Mouse (Mus musculus) limb, embryonic 13.5 days (tissue): ENCODE data around the gene Ehd1. TPM values are rescaled to one million over a fixed set of nuclear protein-coding genes. Genes with fewer than 3 reads are reported as not detected.

Experiments
- ATAC-seq: fragments of 200-750 bp; cut with Nextera tagmentation; 2 replicates; pipeline ENCODE4 v1.8.0; 2017; ENCODE audit warnings: low read depth, moderate number of reproducible peaks, moderate TSS enrichment; ENCODE audit not compliant: low FRiP score
- H3K27ac ChIP-seq: fragments of 300-500 bp; sonication (generic); 2 replicates; pipeline ENCODE4 v1.5.1; 2015; ENCODE audit warnings: inconsistent platforms, mild to moderate bottlenecking, moderate library complexity
- H3K27me3 ChIP-seq: fragments of 300-500 bp; sonication (generic); 2 replicates; pipeline ENCODE4 v1.6.1; 2015; ENCODE audit warnings: mild to moderate bottlenecking, inconsistent platforms
- H3K36me3 ChIP-seq: fragments of 300-500 bp; sonication (generic); 2 replicates; pipeline ENCODE4 v1.6.1; 2015; ENCODE audit warnings: inconsistent platforms, mild to moderate bottlenecking, moderate library complexity
- H3K4me1 ChIP-seq: fragments of 300-500 bp; sonication (generic); 2 replicates; pipeline ENCODE4 v1.6.1; 2015; ENCODE audit warnings: inconsistent platforms
- H3K4me2 ChIP-seq: fragments of 300-500 bp; sonication (generic); replicated peaks from 2 replicates; pipeline ENCODE4 v1.6.1; 2015; ENCODE audit warnings: inconsistent platforms, mild to moderate bottlenecking, moderate library complexity
- H3K4me3 ChIP-seq: fragments of 300-500 bp; sonication (generic); 2 replicates; pipeline ENCODE4 v1.5.1; 2015; ENCODE audit warnings: moderate library complexity, mild to moderate bottlenecking, inconsistent platforms
- H3K9ac ChIP-seq: fragments of 300-500 bp; sonication (generic); 2 replicates; pipeline ENCODE4 v1.6.1; 2015; ENCODE audit warnings: mild to moderate bottlenecking, inconsistent platforms
- H3K9me3 ChIP-seq: fragments of 300-500 bp; sonication (generic); 2 replicates; pipeline ENCODE4 v1.6.1; 2016; ENCODE audit warnings: inconsistent platforms
- WGBS: fragments of 180-500 bp; shearing (Covaris S2); methylation state at CpG from one replicate; pipeline ENCODE4 v1.1.7; 2015; 5-methylcytosine and 5-hydroxymethylcytosine counted together
- polyA plus RNA-seq: library from polyadenylated mRNA; unstranded; fragments of >200 nt; fragmentation: Nextera tagmentation; extraction: Ambion mirVana; gene quantifications from 2 replicates; pipeline ENCODE4 v1.2.1, GENCODE M21; 2015

Gene Ehd1
- polyA plus RNA-seq, 1 experiment from 2014 or later: 82.9 TPM

- Histone ChIP-seq H3K27ac (no peak overlapping the region), H3K27me3 (peaks cover 8% of the 10 kb centered on the region; the same call in 1 of the 2 replicates), H3K9me3 (no peaks in the 10 kb centered on the region), H3K36me3 (no peaks in the 10 kb centered on the region), H3K4me2 (no peak overlapping the region), H3K9ac (no peak overlapping the region), H3K4me1 (peaks cover 23% of the 10 kb centered on the region), H3K4me3 (no peak overlapping the region)
- 76% methylated on average over 4 of the region's 4 CpGs for WGBS
- ATAC-seq: no peak
Measured at GRCm38 (mm10) chr19:6272738-6273137, 3.8 kb upstream of the Ehd1 start.

- ATAC-seq: no peak
- 66% methylated on average over 4 of the region's 4 CpGs for WGBS
- H3K4me2 ChIP-seq: no peak overlapping the region
- no peak overlapping the region for H3K9ac ChIP-seq
- no peak overlapping the region for H3K4me3 ChIP-seq
- peaks cover 8% of the 10 kb centered on the region; the same call in 1 of the 2 replicates for H3K27me3 ChIP-seq
- peaks cover 26% of the 10 kb centered on the region for H3K4me1 ChIP-seq
- H3K27ac ChIP-seq: no peak overlapping the region
- H3K36me3 ChIP-seq: no peaks in the 10 kb centered on the region
- H3K9me3 ChIP-seq: no peaks in the 10 kb centered on the region
Measured at GRCm38 (mm10) chr19:6273592-6273991, 2.9 kb upstream of the Ehd1 start.

- Histone ChIP-seq H3K9me3 (no peaks in the 10 kb centered on the region), H3K9ac (no peak overlapping the region), H3K27me3 (peaks cover 8% of the 10 kb centered on the region; the same call in 1 of the 2 replicates), H3K36me3 (no peaks in the 10 kb centered on the region), H3K27ac (no peak overlapping the region), H3K4me2 (no peak overlapping the region), H3K4me3 (no peak overlapping the region), H3K4me1 (peaks cover 31% of the 10 kb centered on the region)
- no peak for ATAC-seq
- 86% methylated on average over 13 of the region's 13 CpGs for WGBS
Measured at GRCm38 (mm10) chr19:6273998-6274608, 2.4 kb upstream of the Ehd1 start.

GRCm38 (mm10) chr19:6275740-6276389 is 660 bp upstream of the Ehd1 start:
- 7% methylated on average over 15 of the region's 15 CpGs for WGBS
- H3K4me2 ChIP-seq: peak overlapping the region; percentile 88
- peaks cover 18% of the 10 kb centered on the region for H3K36me3 ChIP-seq
- peak overlapping the region; percentile 87 for H3K4me3 ChIP-seq
- H3K4me1 ChIP-seq: peaks cover 41% of the 10 kb centered on the region
- H3K9ac ChIP-seq: peak overlapping the region; percentile 70
- ATAC-seq: no peak
- no peaks in the 10 kb centered on the region for H3K27me3 ChIP-seq
- H3K27ac ChIP-seq: peak overlapping the region; percentile 72; the same call in 1 of the 2 replicates
- no peaks in the 10 kb centered on the region for H3K9me3 ChIP-seq

- H3K36me3 ChIP-seq: peaks cover 37% of the 10 kb centered on the region
- H3K9me3 ChIP-seq: no peaks in the 10 kb centered on the region
- 4% methylated on average over 10 of the region's 10 CpGs for WGBS
- peaks cover 38% of the 10 kb centered on the region for H3K4me1 ChIP-seq
- H3K27ac ChIP-seq: peak overlapping the region; percentile 72
- H3K27me3 ChIP-seq: no peaks in the 10 kb centered on the region
- peak overlapping the region; percentile 87 for H3K4me3 ChIP-seq
- peak overlapping the region; percentile 89 for H3K9ac ChIP-seq
- ATAC-seq: peak; percentile 8; the same call in 1 of the 2 replicates
- peak overlapping the region; percentile 88 for H3K4me2 ChIP-seq
Measured at GRCm38 (mm10) chr19:6277661-6278438, 1.3 kb downstream of the Ehd1 start.

GRCm38 (mm10) chr19:6278439-6279073 is 2.0 kb downstream of the Ehd1 start:
- ATAC-seq: no peak
- H3K9me3 ChIP-seq: no peaks in the 10 kb centered on the region
- WGBS: 30% methylated on average over 6 of the region's 6 CpGs
- peak overlapping the region; percentile 89 for H3K9ac ChIP-seq
- no peaks in the 10 kb centered on the region for H3K27me3 ChIP-seq
- H3K4me2 ChIP-seq: peak overlapping the region; percentile 88
- peaks cover 45% of the 10 kb centered on the region for H3K36me3 ChIP-seq
- peak overlapping the region; percentile 72 for H3K27ac ChIP-seq
- peak overlapping the region; percentile 87 for H3K4me3 ChIP-seq
- peaks cover 38% of the 10 kb centered on the region for H3K4me1 ChIP-seq

- no peaks in the 10 kb centered on the region for H3K27me3 ChIP-seq
- H3K4me2 ChIP-seq: peak overlapping the region; percentile 88
- peaks cover 38% of the 10 kb centered on the region for H3K4me1 ChIP-seq
- H3K27ac ChIP-seq: peak overlapping the region; percentile 40; the same call in 1 of the 2 replicates
- no peaks in the 10 kb centered on the region for H3K9me3 ChIP-seq
- H3K4me3 ChIP-seq: peak overlapping the region; percentile 87
- WGBS: 86% methylated on average over 6 of the region's 6 CpGs
- no peak for ATAC-seq
- H3K36me3 ChIP-seq: peaks cover 55% of the 10 kb centered on the region
- H3K9ac ChIP-seq: peak overlapping the region; percentile 89
Measured at GRCm38 (mm10) chr19:6279481-6280144, 3.1 kb downstream of the Ehd1 start.

GRCm38 (mm10) chr19:6280554-6280953 is 4.0 kb downstream of the Ehd1 start:
- Histone ChIP-seq H3K36me3 (peaks cover 64% of the 10 kb centered on the region), H3K4me1 (peaks cover 34% of the 10 kb centered on the region), H3K27me3 (no peaks in the 10 kb centered on the region), H3K4me3 (no peak overlapping the region), H3K9me3 (no peaks in the 10 kb centered on the region), H3K9ac (no peak overlapping the region; the same call in 1 of the 2 replicates), H3K27ac (no peak overlapping the region), H3K4me2 (0 out of 2 replicates have a peak overlapping the region, but pooled peaks have one; percentile 88)
- no peak for ATAC-seq
- WGBS: 91% methylated on average over 7 of the region's 7 CpGs

- Histone ChIP-seq H3K4me1 (peaks cover 27% of the 10 kb centered on the region), H3K27me3 (no peaks in the 10 kb centered on the region), H3K4me3 (no peak overlapping the region), H3K27ac (no peak overlapping the region; the same call in 1 of the 2 replicates), H3K4me2 (no peak overlapping the region), H3K9ac (no peak overlapping the region), H3K36me3 (peaks cover 73% of the 10 kb centered on the region), H3K9me3 (no peaks in the 10 kb centered on the region)
- ATAC-seq: no peak
- 79% methylated on average over 14 of the region's 14 CpGs for WGBS
Measured at GRCm38 (mm10) chr19:6281122-6282020, 4.8 kb downstream of the Ehd1 start.

GRCm38 (mm10) chr19:6283001-6283400 is 6.5 kb downstream of the Ehd1 start:
- peaks cover 85% of the 10 kb centered on the region for H3K36me3 ChIP-seq
- peaks cover 32% of the 10 kb centered on the region for H3K4me1 ChIP-seq
- 81% methylated on average over 5 of the region's 5 CpGs for WGBS
- H3K9me3 ChIP-seq: no peaks in the 10 kb centered on the region
- ATAC-seq: no peak
- H3K27me3 ChIP-seq: no peaks in the 10 kb centered on the region
- H3K9ac ChIP-seq: no peak overlapping the region
- H3K4me3 ChIP-seq: no peak overlapping the region
- no peak overlapping the region for H3K4me2 ChIP-seq
- H3K27ac ChIP-seq: no peak overlapping the region
